Mouse (Mus musculus) cerebellum, postnatal 25 days (tissue): Measurements from ENCODE around the gene Maml2.

Experiments used
- DNase-seq, 2 experiments: peaks; one replicate each; pipeline ENCODE4 v3.0.0; 2021; ENCODE audit warnings: mixed read lengths in 2 of 2

Gene Maml2

GRCm38 (mm10) chr9:13497016-13497415 lies 199.3 kb downstream of the Maml2 start:
- DNase-seq = no peak

DNA sequence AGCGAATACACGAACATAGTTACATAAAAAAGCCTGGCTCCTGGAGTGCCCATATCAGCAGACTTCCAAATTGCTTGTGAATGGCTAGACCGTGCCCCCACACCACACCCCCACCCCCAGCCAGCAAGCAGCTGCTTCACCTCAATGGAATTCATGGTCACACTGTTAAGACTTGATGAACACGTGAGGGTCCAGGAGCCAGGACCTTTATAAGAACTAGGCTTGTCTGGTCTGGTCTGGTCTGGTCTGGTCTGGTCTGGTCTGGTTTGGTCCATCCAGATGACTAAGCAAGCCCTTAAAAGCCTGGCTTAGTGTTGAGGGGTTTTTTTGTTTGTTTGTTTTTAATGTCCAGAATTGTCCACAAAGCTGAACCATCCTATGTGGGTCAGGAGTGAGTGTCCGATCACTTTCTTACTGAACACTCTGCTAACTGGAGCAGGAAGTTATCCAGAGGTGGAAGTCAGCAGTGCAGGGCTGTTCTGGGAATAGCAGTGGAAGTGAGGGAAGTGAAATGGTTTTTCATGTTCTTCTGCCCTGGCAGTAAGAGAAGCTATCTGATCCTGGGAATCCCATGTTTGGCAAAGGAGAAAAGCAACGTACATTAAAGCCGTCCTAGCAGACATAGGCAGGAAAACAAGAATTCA lies 200.1 kb downstream of the Maml2 start:
- no peak for DNase-seq

DNA sequence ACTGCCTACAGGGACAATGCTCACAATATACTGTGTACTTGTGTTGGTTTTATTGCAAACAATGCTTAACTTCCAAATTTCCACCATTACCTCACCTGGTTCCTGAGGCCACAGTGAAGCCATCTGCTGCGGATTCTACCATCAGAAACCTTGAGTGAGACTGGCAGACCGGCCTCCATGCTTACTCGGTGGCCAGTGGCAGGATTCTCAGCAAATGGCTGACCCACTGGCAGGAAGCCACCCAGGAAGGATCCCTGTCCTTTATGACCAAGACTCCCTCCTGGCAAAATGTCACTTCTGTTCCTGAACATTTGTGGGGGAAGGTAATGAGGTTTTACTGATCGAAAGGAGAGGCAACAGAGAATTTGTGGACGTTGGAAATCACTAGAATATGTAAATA lies 202.3 kb downstream of the Maml2 start:
- peak; percentile 78 to 84 for DNase-seq

DNA sequence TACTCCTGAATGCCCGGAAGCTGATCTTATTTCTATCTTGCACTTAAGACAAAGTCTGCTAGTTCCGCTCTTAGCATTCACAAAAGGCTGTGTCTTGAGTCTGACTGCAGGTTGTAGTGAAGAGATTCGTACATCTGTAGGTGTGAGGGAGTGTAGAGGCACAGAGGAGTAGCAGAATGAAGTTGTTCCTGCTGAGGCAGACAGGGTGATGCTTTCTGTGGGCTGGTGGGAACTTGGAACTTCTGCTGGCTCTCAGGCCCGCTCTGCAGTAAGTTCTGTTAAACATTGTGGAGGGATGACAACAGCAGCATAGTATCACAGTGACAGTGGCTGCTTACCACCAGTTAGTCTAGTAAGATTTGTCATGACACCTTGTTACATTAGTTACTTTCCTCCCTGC lies 207.3 kb downstream of the Maml2 start:
- no peak for DNase-seq

DNA sequence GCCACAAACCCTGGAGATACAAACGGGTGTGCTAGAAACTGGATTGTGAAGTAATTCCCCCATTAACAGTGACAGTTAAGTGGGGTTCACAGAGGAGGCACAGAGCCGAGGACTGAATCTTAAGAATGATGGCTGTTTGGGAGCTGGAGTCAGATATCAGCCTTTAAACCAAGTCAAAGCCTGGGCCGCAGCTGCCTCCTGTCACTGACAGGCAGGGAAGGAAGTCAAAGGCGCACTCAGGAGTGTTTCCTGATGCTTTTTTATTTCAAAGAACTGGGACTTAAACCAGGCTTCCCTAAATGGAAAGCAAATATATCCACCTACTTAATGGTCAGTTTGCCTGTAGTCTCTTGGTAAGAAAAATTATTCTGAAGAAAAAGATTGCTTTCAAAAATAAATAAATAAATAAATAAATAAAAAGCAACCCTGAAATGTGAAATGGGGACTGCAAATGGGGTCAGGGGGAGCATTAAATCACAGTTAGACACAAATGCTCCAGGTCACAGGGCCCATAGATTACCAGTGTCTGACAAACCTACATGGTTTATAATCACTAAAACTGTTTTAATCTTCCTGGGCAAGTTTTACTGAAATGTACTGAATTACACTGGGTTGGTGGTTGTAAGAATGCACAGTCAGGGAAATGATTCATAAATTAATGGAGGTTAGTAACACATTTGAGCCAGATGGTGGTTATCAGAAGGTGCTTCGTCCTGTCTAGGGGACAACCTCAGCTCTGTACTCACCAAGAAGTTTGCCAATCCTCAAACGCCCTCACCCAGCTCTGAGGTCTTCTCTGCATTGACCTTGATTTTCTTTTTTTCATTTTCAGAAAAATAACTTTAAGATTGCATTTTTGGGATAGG lies 209.4 kb downstream of the Maml2 start:
- DNase-seq = no peak

DNA sequence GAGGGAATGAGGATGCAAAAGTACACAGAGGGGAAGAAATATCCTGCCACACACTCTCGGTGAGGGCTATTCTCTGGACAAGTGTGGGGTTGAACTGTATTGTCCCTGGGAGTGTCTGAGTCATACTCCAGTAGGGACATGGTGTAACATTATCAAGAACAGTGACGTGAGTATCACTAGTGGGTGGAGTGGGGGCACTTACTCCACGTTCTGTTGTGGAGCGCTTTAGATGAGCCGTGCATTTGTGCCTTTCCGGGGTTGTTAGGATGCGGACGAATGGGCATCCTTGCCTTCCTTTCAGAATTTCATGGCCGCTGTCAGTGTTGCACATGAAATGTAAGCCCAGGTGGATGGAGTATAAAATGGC lies 210.0 kb downstream of the Maml2 start:
- no peak for DNase-seq

- peak; percentile 80 to 82 for DNase-seq
Observed at GRCm38 (mm10) chr9:13509751-13510150, 212.0 kb downstream of the Maml2 start.

DNA sequence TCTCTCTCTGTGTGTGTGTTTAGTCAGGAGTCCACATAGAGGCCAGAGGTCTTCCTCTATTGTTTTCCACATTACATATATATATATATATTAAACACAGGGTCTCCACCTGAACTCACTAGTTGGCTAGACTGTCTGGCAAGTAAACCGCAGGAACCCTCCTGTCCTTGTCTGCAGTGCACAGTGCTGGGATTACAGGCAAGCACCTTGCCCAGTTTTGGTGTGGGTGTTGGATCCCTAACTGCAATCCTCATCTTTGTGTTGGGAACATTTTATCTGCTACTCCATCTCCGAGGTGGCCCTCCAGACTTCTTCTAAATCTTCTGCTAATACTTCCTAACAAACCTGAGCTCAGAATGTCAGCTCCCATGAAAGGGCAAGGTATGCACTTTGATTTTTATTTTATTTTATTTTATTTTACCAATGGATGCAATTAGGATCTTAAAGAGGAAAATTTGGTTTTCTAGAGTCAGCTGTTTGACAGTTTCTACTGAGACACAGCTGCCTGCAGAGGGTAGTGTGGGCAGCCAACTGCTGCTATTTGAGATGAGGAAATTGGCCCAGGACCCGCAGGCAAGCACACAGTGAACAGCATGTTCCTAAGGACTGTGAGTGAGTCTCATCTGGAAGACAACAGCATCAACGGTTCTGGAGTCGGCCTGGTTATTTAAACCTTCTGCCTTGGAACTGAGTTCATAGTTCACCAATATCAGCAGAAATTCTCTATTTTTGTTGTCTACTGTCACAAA lies 213.0 kb downstream of the Maml2 start:
- DNase-seq = peak in 1 of 2 experiments; percentile 36

GRCm38 (mm10) chr9:13513135-13513534 lies 215.4 kb downstream of the Maml2 start:
- no peak for DNase-seq

GRCm38 (mm10) chr9:13514435-13514834 lies 216.7 kb downstream of the Maml2 start:
- no peak for DNase-seq

- DNase-seq = no peak
Observed at GRCm38 (mm10) chr9:13515976-13516375, 218.2 kb downstream of the Maml2 start.

DNA sequence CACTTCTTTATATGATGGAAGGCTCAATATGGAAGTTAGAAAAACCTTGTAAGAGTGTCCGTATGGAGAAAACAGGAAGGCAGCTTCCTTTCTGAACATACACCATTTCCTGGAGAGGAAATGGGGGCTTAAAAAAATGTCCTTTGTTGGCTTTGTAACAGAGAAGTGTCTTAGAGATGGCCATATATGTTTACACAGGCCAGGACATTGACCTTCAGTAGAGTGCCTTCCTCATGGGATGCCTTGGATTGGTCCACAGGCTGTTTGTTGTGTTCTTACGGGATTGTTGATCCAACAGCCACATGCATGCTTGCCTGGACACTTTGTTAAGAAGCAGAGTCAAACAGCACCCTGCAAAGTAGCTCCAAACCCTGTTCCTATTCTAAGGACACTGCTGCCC lies 220.3 kb downstream of the Maml2 start:
- DNase-seq = no peak

GRCm38 (mm10) chr9:13518441-13518971 lies 220.7 kb downstream of the Maml2 start:
- no peak for DNase-seq

- DNase-seq = no peak
Observed at GRCm38 (mm10) chr9:13522061-13522820, 224.5 kb downstream of the Maml2 start.

DNA sequence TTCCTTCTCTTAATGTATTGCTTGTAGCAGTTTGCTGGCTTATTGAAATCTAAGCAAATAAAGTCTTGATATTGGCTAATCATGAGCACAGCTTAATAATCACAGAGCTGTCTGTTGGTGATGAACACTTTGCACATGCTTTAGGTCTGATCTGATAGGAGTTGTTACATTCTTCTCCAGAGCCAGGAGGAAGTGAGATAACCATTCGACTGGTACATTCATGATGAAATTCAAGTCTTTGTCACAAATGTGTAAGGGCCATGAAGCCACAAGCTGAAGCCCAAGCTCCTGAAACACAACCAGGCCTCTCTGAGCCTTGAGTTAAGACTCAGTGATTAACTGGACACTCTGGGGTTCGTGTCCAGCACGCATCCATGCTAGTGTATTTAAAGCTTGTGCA lies 225.3 kb downstream of the Maml2 start:
- no peak for DNase-seq

- DNase-seq = no peak
Observed at GRCm38 (mm10) chr9:13525075-13525474, 227.3 kb downstream of the Maml2 start.

DNA sequence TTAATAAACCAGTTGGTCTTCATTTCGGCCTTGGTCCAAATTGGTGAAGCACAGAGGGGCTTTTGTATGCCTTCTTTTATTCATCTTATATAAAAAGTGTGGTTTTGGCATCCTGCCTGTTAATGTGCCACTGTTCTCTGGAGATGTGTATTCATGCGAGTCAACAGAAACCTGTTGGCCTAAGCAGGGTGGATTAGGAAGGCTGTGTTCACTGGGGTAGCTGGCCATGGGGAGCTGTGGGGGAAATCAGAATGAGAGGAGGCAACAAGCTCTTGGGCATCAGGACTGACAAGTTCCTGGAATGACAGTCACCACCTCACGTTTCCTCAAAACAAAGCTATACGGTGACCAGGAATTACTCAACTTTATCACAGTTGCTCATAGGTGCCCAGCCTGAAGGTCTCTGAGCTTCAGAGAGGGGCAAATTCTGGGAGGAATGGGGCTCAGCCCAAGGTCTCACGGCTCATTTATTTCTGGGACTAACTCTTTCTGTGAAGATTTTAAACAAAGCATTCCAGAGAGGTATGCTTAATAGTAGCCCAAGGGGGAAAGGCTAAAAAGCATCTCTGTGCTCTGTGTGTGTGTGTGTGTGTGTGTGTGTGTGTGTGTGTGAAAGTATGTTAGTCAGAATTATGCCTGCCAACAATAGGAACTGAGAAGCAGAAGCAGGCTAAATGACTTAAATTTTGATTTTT lies 228.0 kb downstream of the Maml2 start:
- no peak for DNase-seq

DNA sequence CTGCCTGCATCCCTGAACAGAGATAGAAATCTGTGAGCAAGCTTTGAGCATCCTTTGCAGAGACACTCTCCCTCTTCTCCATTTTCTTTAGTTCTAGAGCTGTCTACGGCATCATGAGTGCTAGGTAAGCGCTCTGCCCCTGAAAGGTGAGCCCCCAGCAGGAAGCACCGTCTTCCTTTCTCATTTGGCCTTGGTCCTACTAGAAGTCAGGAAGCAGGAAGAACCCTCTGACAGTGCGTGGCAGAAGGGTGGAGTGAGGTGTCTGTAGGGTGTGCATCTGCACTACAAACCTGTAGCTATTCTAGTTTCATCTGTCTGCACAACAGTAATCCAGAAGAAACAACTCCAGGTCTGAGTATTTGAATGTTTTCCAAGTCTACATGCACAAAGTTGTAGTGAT lies 232.8 kb downstream of the Maml2 start:
- no peak for DNase-seq

GRCm38 (mm10) chr9:13533076-13533707 lies 235.4 kb downstream of the Maml2 start:
- DNase-seq = peak in 1 of 2 experiments; percentile 56

DNA sequence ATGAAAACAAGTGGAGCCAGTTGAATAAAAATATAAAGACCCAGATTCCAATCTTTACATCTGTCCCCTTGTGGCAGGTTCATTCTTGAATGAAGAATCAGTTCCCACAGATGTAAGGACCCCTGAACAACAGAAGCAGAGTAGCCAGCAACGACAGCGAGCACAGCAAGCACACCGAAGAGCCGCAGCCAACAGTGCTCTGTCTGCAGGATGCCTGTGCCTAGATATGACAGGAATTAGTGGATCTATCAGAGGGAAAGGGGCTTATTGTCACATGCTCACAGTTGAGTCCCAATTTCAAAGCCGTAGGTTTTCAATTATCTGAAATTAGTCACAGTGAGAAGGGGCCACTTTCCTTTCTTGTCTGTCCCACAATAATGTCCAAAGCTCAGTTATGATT lies 238.0 kb downstream of the Maml2 start:
- no peak for DNase-seq
